Mouse (Mus musculus): ENCODE results near the gene Stk35. TPM values are rescaled to one million over a fixed set of nuclear protein-coding genes. Genes with fewer than 3 reads are reported as not detected.

The Stk35 gene
- 20.3 and 24.5 TPM in 2 replicates for polyA plus RNA-seq (2012; rRNA removed)

DNA sequence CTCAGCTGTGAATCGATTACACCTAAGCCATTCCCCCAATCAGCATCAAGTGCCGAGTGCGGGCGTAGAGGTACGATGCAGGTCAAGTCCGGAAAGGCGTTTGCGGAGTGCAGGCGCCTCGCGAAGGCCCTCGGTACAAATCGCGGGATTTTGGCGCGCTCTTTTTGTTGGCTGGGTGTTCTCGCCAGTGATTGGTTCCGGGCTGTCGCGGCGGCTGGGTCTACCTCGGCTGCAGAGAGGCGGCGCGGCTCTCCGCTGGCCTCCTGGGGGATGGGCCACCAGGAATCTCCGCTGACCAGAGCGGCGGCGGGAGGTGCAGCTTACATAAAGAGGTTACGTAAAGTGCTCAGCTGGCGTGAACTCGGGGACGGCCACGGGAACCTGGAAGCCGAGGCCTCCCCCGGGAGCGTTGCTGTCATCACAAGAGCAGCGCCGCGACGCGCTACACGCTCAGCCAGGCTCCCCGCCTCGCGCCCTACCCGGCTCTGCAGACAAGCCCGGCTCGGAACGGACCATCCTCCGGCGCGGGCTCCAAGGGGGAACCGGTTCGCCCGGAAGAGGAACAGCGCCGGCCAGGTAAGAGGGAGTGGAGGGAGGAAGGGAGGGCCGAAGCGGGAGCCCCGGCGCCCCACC, at the start of gene Stk35:
Gene Stk35, plus strand, starts transcription at position 247 of the 633 bp plus-strand sequence.

Other genes starting within 250 kb of the Stk35 start
- gene Sirpa, start 207.7 kb upstream of the Stk35 start, polyA plus RNA-seq (2012; rRNA removed), result 19.0 and 22.7 TPM in 2 replicates
- 0.62 TPM in 2 replicates for gene Pdyn, start 100.7 kb upstream of the Stk35 start, polyA plus RNA-seq (2012; rRNA removed)
- gene Tgm3, start 211.8 kb downstream of the Stk35 start, polyA plus RNA-seq (2012; rRNA removed), result 324 and 330 TPM in 2 replicates